Mouse (Mus musculus): ENCODE measurements around the gene Mpp3.

DNA sequence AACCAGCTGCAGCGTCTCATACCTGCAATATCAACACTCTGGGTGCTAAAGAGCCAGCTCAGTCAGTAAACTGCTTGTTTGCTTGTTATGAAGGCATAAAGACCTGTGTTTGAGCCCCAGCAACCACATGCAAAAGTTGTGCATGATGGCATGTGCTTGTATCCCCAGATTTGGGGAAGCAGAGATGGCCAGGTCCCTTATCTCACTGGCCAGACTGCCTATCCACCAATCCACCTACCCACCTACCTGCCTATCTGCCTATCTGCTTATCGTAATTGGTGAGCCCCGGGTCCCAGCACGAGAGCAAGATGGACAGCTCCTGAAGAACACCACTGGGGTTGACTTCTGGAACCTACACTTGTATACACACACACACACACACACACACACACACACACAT is 1.0 kb upstream of the Mpp3 start:
- TF ChIP-seq POLR2A (IDR thresholded peaks at IDR 0.05; ENCODE audit: insufficient read depth, low read depth, low read length) (no peak), CTCF (IDR thresholded peaks at IDR 0.05; ENCODE audit: insufficient read depth, low read depth, low read length) (no peak)

Measured in olfactory bulb, adult 2 months (tissue).